Mouse (Mus musculus) embryo, embryonic 11.5 days (tissue): ENCODE measurements around the gene Psmd2.

ENCODE experiments used
- DNase-seq: peaks from one replicate; pipeline ENCODE4 v3.0.0-alpha.2; 2012; ENCODE audit warnings: low read depth, low spot score

The Psmd2 gene

DNA sequence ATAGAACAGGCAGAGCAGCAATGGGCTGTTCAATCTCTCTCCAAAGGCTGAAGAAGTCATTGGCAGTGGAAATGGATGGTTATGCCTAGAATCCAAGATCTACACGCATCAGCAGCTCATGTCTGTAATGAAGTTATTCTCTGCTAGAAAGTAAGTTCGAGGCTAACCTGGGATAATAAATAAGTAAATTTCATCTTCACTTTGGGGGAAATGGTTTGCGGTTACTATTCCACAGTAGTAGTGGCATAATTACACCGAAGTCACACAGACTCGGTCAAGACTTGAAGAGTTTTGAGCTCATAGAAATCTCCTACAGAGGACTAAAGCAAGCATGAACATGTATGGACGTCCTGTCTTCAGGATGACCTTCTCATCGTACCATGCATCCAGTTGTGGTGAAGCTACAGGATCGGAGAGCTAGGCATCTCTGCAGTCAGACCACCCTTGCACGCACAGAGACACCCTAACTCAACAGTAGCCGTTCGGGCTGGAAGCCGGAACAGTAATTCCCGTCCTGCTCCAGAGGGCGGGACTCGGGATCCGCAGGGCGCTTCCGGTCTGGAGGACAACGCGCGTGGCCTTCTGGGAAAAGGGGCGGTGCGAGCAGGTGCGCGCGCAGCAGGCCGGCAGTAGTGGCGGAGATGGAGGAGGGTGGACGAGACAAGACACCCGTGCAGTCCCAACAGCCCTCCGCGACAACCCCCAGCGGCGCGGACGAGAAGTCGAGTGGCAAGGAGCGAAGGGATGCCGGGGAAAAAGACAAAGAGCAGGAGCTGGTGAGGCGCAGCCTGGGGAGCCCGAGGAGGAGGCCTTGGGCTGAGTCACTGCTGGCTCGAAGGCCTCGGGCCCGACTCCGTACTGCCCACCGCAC lies at the start of gene Psmd2:
Gene Psmd2 (plus strand): TSS at position 577 of the 871 bp plus-strand sequence.
- DNase-seq = peak; percentile 93

DNA sequence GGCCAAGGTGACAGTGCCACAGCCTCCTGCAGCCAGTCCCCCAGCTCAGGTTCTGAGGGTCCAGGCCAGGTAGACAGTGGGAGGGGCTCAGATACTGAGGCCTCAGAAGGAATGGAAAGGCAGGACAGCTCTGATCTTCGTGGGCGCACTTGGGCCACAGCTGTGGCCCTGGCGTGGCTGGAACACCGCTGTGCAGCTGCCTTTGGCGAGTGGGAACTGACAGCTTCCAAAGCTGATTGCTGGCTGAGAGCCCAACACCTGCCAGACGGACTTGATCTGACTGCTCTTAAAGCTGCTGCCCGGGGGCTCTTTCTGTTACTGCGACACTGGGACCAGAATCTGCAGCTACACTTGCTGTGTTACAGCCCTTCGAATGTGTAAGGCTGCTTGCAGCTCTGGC lies 46.7 kb upstream of the Psmd2 start:
- DNase-seq = no peak

DNA sequence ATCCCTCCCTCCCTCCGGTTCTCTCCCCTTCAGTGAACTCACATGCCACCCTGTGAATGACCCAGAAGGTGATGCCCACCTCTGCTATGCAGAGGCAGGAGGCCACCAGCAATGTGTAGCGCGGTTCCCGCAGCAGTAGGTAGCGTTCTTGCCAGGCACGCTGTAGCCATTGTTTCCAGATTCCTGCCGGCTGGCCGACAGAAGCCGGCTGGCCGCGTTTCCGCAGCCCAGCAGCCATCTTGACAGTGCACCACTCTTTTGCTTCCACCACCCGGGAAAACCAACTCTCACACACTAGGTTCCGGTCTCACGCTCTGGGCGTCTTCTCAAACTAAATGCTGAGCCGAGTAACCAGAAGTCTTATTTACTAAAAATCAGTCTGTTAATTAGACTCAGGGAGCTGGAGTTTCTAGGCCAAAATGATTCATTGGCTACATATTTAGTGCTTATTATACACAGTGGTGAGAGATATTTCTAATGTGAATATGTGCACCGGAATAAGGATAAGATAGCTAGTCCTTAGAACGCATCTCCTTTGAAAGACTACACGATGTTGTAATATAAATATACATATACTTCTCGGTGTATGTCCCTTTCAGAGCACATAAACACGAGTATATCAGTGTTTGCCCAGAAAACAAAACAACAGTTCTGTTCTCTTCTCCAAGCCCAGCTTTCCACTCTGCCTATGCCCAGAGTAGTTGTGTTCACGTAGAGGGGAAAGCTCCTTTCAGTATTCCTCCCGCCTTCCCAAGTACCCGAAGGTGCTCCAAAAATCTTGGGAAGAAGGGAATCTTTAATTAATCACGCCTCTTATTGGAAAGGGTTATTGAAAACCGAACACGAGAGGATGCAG lies 40.7 kb upstream of the Psmd2 start:
- peak; percentile 75 for DNase-seq

DNA sequence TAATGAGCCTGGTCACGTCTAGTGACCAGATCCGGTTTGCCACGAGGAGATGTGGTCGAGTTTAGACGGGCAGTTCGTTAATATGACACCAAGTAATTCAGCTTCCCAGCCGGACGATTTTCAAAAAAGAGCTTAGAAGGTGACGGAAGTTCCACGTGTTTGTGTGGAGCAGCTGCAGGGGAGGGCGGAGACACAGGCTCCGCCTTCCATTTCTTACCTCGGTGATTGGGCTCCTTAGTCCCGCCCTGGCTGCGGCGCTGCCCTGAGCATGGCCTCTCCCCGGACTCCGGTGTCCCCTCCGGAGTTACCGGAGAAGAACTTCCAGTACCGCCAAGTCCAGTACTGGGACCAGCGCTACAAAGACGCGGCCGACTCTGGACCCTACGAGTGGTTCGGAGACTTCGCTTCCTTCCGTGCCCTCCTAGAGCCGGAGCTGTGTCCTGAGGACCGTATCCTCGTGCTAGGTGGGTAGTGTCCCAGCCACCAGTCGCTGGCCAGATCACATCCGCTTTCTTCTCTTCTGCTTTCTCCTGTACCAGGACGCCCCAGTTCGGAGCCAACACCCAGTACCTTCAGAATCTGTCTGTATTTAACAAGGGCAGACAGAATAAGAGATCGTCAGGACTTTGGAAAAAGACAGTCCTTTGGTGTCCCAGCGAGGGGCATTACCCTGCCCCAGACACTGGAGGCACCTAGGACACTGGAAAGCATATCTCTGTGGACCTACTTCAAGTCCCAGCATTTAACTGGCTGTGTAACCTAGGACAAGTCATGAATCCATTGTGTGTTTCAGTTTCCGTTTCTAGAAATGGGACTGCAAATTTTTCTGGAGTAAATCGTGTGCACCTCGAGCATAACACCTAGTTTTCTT lies 39.9 kb upstream of the Psmd2 start, which contains the start of the genes Eef1akmt4, Gm49333 and Alg3:
Gene Eef1akmt4 (plus strand): TSS at position 237 of the 871 bp plus-strand sequence.
Gene Gm49333 (plus strand): TSS at position 254 of the 871 bp plus-strand sequence.
Gene Alg3 (minus strand): TSS at position 379 of the 871 bp plus-strand sequence.
- peak; percentile 80 for DNase-seq

DNA sequence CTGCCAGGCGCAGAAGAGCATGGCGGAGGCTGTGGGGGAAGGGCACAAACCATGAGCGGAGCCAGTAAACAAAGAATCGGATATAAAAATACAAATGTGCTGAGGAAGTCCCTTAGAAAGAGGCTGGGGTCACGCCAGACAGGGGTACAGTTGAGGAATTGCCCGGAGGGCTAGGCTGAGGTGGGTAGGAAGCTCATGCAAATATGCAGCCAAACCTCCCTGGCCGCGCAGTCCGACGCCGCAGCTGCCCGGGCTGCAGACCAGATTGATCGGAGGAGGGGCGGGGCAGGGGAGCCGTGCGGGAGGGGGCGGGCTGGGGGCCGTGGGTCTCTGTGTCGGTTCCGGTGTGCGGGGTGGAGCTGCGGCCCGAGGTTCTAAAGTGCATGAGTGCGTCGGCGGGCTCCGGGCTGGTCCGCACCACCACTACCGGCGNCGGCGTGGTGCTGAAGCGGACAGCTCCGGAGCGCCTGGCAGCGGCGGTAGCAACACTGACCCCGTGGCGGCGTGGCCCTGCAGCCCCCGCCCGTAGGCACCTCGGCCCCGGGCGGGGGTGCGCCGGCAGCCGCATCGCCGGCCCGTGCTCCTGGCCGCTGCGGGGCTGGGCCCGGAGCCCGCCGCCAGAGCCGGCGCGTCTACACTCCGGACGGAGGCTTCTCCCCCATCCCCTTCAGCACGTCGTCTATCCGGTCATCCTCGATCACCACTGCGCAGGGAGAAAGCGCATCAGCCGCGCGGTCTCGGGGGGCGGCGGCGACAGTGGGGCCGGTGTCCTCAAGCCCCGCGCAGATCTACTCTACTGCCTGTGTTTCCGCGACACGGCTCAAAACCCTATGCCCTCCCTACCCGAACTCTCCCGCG lies 31.7 kb upstream of the Psmd2 start:
- peak; percentile 29 for DNase-seq

DNA sequence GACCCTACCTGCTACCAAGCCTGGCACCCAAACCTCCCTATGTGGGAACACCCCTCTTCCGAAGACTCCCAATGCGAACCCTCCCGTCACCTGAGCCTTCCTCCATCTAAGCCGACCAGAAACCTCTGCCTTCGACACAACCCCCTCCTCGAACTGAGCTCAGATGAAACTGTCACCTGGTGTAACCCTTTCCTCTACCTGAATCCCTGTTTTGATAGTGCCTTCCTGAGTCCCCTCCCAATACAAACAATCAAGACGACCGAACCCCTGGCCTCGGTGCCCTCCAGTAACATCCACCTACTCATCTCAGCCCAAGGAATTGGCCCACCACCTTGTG lies 31.1 kb upstream of the Psmd2 start:
- DNase-seq = no peak

DNA sequence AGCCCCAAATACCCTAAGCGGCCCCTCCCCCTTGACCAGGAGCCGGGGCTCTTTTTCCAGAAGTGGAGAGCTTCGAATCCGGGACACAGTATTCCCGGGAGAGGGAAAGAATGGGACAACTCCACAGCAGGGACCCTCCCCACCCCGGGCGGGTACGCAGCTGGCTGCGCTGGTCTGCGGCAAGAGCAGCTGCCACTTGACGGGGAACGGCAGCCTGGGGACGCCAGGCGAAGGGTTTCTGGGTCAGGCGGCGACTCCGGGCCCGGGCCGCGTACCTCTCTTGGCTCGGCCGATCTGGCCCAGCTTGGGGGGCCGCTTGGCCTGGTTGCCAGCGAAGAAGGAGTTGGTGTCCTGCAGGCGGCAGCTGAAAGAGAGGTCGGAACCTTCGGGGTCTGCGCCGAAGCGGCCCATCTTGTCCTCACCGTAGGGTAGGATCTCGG lies 30.7 kb upstream of the Psmd2 start:
- DNase-seq = no peak

DNA sequence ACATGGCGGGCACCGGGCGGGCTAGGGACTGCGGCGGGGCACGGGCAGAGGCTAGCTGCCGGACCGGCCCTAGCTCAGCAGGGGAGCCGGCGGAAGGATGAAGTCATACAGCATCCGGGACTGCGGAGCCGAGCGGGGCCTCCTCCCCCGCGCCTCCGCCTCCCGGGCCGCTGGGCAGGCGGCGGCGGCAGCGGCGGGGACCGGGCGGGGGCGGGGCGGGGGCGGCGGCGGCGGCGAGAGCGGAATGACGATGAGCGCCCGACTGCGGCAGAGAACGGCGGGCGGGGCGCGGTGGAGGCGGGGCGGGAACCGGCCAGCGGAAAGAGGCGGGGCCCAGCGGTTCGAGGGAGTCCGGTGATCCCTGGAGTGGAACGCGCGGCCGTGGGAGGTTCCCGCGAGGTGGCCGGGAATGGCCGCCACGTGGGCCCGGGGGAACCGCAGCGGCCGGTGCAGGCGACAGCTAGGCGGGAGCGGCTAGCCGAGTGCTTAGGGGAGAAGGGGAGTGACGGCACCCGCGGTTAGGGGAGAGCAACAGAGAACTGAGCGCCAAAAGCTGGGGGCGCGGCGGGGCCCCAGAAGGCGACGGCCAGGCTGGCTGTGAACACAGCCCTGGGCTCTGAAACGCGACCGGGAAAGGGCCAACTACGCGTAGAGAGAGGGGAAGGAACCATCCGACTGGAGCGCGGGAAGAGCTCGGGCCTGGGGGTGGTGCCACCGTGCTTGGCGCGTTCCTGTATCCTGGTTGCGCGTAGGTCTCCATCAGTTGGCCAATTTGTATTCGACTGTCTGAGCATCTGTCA lies 30.1 kb upstream of the Psmd2 start, which contains the start of gene Camk2n2:
Gene Camk2n2 (minus strand): TSS at position 97 of the 800 bp plus-strand sequence.
- DNase-seq = no peak

DNA sequence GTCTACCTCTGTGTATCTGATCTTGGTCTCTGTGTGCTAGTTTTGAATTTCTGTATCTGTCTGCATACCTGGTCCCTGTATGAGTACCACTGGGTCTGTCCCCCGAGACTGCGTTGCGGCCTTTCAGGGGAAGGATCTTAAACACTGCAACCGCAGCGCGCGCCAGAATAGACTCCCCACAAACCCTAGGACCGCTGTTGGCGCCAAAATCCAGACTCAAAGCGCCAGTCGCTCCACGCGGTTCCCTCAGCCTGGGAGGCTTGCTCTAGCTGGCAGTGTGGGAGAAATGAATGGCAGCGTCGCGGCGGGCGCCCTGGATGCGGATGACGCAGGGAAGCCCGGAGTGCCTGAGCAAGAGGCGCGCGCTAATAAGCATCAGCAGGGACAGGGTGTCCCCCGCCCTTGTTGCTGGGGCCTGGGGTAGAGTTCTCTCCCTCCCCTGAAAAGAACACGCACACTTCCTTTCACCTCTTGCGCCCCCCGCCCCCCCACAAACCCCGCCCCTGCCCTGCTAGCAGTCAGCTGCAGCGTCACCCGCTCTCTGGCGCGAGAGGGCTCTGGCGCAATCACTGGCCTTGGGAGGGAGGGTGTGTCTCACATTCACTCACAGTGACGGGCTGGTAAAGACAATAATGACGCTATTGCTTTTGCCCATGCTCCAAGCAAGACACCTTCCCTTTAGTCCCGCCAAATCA lies 29.3 kb upstream of the Psmd2 start:
- peak; percentile 46 for DNase-seq

DNA sequence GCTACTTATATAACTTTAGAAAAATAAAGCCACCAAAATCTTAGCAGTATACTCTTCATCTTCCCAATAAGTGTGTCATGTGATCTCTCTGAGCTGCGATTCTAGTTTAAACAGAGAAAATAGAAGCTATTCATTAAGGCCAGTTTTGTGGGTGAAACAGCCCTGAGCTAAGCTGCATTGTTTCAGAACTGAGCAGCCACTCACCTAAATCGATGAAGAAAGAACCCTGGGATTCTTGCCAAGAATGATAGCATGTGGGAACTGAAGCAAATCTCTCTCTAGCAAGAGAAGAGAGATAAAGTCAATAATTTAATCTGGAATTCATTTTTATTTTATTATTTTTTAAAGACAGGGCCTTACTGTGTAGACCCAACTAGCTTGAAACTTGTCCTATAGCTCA lies 28.2 kb upstream of the Psmd2 start:
- DNase-seq = no peak

DNA sequence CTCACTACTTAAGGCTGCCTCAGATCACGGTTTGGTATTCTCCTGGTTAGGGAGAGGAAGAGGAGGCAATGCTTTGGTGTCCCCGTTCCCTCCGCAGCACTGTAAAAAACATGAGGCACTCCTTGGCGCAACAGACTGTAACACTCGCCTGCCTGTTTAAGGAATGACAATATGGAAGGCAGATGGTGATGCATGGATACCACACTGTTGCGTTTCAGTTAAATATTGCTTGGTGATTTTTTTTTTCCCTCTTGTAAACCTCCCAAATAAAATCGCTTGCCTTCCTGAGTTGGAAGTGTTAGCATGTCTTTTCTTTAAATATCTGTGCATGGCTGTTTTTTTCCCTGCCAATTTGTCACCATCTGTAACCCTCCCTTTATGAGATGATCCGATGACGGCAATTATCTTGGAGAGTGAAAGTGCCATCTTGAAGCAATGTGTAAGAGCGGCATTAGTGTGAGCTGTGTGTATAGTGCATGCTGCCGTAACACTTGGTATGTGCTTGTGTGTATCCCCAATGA lies 22.5 kb upstream of the Psmd2 start:
- no peak for DNase-seq

DNA sequence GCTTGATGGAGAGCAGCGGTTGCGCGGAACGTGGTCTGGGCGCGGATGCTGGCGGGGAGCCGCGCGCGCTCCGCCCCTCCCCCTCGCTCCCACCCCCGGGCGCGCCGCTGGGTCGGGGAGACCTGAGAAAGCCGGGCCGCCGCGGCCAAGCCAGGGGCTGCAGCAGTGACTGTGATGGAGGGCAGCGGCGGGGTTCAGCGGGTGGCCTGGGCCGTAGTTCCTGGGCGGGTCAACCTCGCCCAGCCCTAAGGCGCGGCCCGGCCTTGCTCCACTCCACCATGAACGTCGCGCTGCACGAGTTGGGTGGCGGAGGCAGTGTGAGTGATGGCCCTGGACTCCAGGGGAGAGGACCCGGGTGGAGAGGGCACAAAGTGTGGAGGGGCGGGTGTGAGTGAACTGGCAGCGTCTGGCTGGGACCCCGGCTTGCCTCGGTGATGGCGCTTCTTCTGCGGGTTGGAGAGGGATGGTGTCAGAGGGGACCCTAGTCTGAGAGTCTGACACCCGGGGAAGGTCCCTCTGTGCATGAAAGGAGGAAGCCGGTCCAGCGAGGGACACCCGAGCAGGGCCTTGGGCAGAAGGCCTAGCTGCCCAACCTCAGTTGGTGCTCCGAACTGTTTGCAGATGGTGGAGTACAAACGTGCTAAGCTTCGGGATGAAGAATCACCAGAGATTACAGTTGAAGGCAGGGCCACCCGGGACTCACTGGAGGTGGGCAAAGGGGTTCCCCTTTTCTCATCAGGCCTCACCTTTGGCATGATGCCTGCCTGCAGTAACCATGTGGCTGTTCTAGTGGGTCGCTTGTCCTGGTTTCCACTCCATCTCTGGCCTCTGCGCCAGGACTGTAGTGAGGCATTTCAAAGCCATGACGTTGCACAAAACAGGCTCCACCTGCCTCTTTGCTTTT lies 21.5 kb upstream of the Psmd2 start, which contains the start of gene Ece2:
Gene Ece2 (plus strand): TSS at position 98 of the 904 bp plus-strand sequence.
- DNase-seq = no peak

DNA sequence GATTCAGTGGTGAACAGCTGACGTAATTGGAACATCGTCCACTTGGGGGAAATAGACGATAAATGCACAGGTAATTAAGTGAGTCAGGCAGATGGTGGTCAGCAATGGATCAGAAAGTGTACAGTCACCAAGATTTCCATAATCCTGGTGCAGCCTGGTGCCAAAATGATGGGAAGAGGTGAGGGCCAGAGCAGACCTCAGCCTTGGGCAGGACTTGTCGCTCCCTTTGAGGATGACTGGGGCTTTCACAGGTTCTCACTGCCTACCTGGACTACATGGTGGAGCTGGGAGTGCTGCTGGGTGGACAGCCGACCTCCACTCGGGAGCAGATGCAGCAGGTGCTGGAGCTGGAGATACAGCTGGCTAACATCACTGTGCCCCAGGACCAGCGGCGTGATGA lies 14.0 kb upstream of the Psmd2 start:
- DNase-seq = no peak

DNA sequence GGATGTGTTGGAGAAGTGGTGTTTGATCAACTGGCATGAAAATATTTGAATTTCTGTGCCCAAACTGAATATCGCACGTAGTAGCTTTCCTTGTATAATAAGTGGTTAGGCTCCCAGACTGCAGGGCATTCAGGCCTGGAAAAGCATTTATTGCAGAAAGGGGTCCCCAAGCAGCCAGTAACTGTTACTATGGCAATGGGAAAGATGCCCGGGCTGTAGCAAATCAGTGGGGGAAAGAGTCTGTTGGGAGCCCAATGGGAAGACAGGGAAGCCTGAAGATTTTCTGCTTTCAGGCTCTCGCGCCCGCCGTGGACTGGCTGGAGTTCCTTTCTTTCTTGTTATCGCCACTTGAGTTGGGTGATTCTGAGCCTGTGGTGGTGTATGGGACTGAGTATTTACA lies 13.1 kb upstream of the Psmd2 start:
- DNase-seq = no peak

DNA sequence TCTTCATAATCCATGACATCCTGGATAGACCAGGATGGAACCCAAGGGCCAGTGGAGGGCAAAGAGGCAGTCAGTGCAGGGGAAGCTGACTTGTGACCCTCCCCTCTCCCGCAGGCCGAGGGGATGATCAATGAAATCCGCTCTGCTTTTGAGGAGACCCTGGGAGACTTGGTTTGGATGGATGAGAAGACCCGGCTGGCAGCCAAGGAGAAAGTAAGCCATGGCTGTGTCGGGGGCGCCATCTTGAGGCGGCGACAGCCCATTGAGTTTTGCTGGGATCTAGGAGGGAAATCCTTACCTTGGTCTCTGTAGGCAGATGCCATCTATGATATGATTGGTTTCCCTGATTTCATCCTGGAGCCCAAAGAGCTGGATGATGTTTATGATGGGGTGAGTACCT lies 9.3 kb upstream of the Psmd2 start:
- peak; percentile 46 for DNase-seq

DNA sequence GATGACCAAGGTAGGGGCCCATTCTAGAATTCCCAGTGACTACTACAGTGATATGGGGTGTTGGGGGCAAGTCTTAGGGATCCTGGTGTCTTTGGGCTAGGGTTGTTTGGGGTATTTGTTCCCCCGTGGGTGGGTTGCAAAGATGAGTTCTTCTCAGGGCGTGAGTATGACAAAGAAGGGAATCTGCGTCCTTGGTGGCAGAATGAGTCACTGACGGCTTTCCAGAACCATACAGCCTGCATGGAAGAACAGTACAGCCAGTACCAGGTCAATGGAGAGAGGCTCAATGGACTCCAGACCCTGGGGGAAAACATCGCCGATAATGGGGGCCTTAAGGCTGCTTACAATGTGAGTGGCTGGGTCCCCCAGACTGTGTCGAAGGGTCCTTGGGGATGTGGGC lies 7.5 kb upstream of the Psmd2 start:
- no peak for DNase-seq

DNA sequence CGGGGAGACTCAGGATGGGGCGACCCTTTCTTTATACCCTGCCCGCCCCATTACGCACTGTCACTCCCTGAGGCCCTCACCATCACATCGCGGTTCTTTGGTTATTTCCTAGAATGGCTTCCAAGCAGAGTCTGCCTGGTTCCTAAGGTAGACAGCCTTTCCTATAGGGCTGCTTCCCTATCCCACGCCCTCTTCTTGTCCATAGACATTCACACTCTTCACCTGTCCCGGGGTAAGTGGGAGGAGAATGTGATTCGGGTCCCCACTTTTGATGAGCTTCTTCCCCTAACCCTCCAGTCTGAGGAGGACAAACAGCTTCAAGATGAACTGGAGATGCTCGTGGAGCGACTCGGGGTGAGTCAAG lies 477 bp downstream of the Psmd2 start:
- no peak for DNase-seq

DNA sequence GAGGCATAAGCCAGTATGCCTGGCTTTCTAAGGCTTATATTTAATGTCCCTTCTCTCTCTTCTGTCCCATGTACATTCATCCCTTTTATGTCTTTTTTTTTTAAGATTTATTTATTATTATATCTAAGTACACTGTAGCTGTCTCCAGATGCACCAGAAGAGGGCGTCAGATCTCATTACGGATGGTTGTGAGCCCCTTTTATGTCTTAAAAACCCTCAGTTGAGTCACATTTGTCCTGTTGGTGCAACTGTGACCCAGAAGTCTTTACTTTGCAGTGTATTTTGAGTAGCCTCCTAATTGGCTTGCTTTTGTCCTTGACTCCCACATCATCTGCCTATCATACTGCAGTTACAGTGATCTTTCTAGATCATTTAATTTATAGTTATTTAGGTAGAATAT lies 1.9 kb downstream of the Psmd2 start:
- no peak for DNase-seq
